Mouse (Mus musculus): ENCODE measurements at regions not wholly inside any gene's neighbourhood (a gene's known extent, or its start where the extent isn't known, plus 50 kb on each side); places are given as distances from the start of the nearest gene placed in this dataset.
A peak's percentile ranks its signal among the peaks of the same experiment; 100 is the strongest.

- DNase-seq: no peak
Measured at GRCm38 (mm10) chr6:44793348-44793747, 265.8 kb upstream of the Cntnap2 start.

GRCm38 (mm10) chr6:44815362-44815761 is 243.8 kb upstream of the Cntnap2 start:
- peak; percentile 8 for DNase-seq

- no peak for DNase-seq
Measured at GRCm38 (mm10) chr6:44844177-44844576, 215.0 kb upstream of the Cntnap2 start.

- no peak for DNase-seq
Measured at GRCm38 (mm10) chr6:44849477-44849876, 209.7 kb upstream of the Cntnap2 start.

DNA sequence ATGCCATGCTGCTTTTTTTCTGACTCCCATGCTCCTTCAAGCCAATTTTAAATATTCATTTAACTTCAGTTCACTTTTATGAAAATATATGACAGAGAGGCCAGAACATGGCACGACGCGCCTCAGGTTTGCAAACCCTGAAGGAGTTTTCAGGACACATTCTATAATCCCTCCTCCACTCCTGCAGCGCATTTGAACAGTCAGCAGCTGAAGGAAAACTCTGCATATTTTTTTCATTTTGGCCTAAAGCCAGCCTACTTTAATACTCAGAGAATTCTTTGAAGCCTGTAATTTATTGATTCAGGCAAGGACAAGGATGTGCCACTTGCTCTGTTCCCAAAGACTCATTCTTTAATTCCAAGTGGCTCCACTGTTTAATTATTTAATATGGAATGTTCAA is 208.3 kb upstream of the Cntnap2 start:
- no peak for DNase-seq

DNA sequence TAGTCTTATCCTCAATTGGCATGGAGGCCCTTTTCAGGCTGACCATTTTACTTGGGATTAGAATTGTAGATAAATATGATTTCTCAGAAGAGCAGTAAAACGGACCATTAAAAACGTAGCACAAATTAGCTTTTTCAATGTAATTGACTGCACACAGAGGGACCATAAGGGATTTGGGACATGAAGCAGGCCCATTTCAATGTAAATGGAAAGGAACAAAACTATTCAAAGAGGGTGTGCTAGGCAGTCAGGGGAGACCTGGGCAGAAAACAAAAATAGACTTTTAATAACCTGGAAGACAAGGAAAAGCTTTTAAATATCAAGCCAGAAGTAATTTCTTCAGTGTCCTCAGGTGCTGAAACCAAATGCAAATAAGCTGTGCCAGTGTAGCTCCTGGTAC is 158.9 kb upstream of the Cntnap2 start:
- no peak for DNase-seq

Measured in layer of hippocampus, adult 9-11 months (tissue).